Mouse (Mus musculus): ENCODE results near the gene Cry2. TPM values are rescaled to one million over a fixed set of nuclear protein-coding genes. Genes with fewer than 3 reads are reported as not detected.
A peak's percentile ranks its signal among the peaks of the same experiment; 100 is the strongest.

Cry2 gene
- polyA plus RNA-seq, 1 experiment: 22.0 TPM

- H3K4me3 ChIP-seq (ENCODE audit: control insufficient read depth, low read depth, low read length): peak overlapping the region; percentile 42
- H3K27me3 ChIP-seq (ENCODE audit: control insufficient read depth, insufficient read depth, low read length): no peaks in the 10 kb centered on the region
- H3K36me3 ChIP-seq (ENCODE audit: control insufficient read depth, insufficient read depth, low read length): no peaks in the 10 kb centered on the region
- TF ChIP-seq CTCF (IDR thresholded peaks at IDR 0.05; ENCODE audit: control insufficient read depth, insufficient read depth, insufficient replicate concordance, low read depth, low read length): no peak
- no peak for TF ChIP-seq POLR2A (IDR thresholded peaks at IDR 0.05; ENCODE audit: control insufficient read depth, low read depth, low read length)
- peaks cover 9% of the 10 kb centered on the region for H3K4me1 ChIP-seq (ENCODE audit: control insufficient read depth, insufficient read depth, low read length)
- H3K27ac ChIP-seq (ENCODE audit: control insufficient read depth, insufficient read depth, low read depth, low read length): no peak overlapping the region
Observed at GRCm38 (mm10) chr2:92444376-92444775, 10.5 kb upstream of the Cry2 start.

- Histone ChIP-seq H3K4me3 (ENCODE audit: control insufficient read depth, low read depth, low read length) (no peak overlapping the region), H3K36me3 (ENCODE audit: control insufficient read depth, insufficient read depth, low read length) (no peaks in the 10 kb centered on the region), H3K4me1 (ENCODE audit: control insufficient read depth, insufficient read depth, low read length) (peaks cover 9% of the 10 kb centered on the region), H3K27me3 (ENCODE audit: control insufficient read depth, insufficient read depth, low read length) (no peaks in the 10 kb centered on the region), H3K27ac (ENCODE audit: control insufficient read depth, insufficient read depth, low read depth, low read length) (no peak overlapping the region)
- TF ChIP-seq POLR2A (IDR thresholded peaks at IDR 0.05; ENCODE audit: control insufficient read depth, low read depth, low read length): no peak
- no peak for TF ChIP-seq CTCF (IDR thresholded peaks at IDR 0.05; ENCODE audit: control insufficient read depth, insufficient read depth, insufficient replicate concordance, low read depth, low read length)
Observed at GRCm38 (mm10) chr2:92443313-92443712, 9.5 kb upstream of the Cry2 start.

- Histone ChIP-seq H3K4me3 (ENCODE audit: control insufficient read depth, low read depth, low read length) (no peak overlapping the region), H3K27me3 (ENCODE audit: control insufficient read depth, insufficient read depth, low read length) (no peaks in the 10 kb centered on the region), H3K27ac (ENCODE audit: control insufficient read depth, insufficient read depth, low read depth, low read length) (no peak overlapping the region), H3K4me1 (ENCODE audit: control insufficient read depth, insufficient read depth, low read length) (peaks cover 12% of the 10 kb centered on the region), H3K36me3 (ENCODE audit: control insufficient read depth, insufficient read depth, low read length) (no peaks in the 10 kb centered on the region)
- TF ChIP-seq POLR2A (IDR thresholded peaks at IDR 0.05; ENCODE audit: control insufficient read depth, low read depth, low read length) (no peak), CTCF (IDR thresholded peaks at IDR 0.05; ENCODE audit: control insufficient read depth, insufficient read depth, insufficient replicate concordance, low read depth, low read length) (no peak)
Observed at GRCm38 (mm10) chr2:92442419-92443001, 8.7 kb upstream of the Cry2 start.

GRCm38 (mm10) chr2:92440432-92440831, 6.6 kb upstream of the Cry2 start:
- Histone ChIP-seq H3K27ac (ENCODE audit: control insufficient read depth, insufficient read depth, low read depth, low read length) (no peak overlapping the region), H3K27me3 (ENCODE audit: control insufficient read depth, insufficient read depth, low read length) (no peaks in the 10 kb centered on the region), H3K36me3 (ENCODE audit: control insufficient read depth, insufficient read depth, low read length) (no peaks in the 10 kb centered on the region), H3K4me3 (ENCODE audit: control insufficient read depth, low read depth, low read length) (no peak overlapping the region), H3K4me1 (ENCODE audit: control insufficient read depth, insufficient read depth, low read length) (peaks cover 11% of the 10 kb centered on the region)
- TF ChIP-seq POLR2A (IDR thresholded peaks at IDR 0.05; ENCODE audit: control insufficient read depth, low read depth, low read length): no peak
- no peak for TF ChIP-seq CTCF (IDR thresholded peaks at IDR 0.05; ENCODE audit: control insufficient read depth, insufficient read depth, insufficient replicate concordance, low read depth, low read length)

GRCm38 (mm10) chr2:92438567-92438966, 4.7 kb upstream of the Cry2 start:
- TF ChIP-seq CTCF (IDR thresholded peaks at IDR 0.05; ENCODE audit: control insufficient read depth, insufficient read depth, insufficient replicate concordance, low read depth, low read length) (no peak), POLR2A (IDR thresholded peaks at IDR 0.05; ENCODE audit: control insufficient read depth, low read depth, low read length) (no peak)
- Histone ChIP-seq H3K27ac (ENCODE audit: control insufficient read depth, insufficient read depth, low read depth, low read length) (no peak overlapping the region), H3K4me3 (ENCODE audit: control insufficient read depth, low read depth, low read length) (no peak overlapping the region), H3K36me3 (ENCODE audit: control insufficient read depth, insufficient read depth, low read length) (no peaks in the 10 kb centered on the region), H3K4me1 (ENCODE audit: control insufficient read depth, insufficient read depth, low read length) (peaks cover 7% of the 10 kb centered on the region), H3K27me3 (ENCODE audit: control insufficient read depth, insufficient read depth, low read length) (no peaks in the 10 kb centered on the region)

GRCm38 (mm10) chr2:92437875-92438274, 4.0 kb upstream of the Cry2 start:
- peaks cover 7% of the 10 kb centered on the region for H3K4me1 ChIP-seq (ENCODE audit: control insufficient read depth, insufficient read depth, low read length)
- TF ChIP-seq CTCF (IDR thresholded peaks at IDR 0.05; ENCODE audit: control insufficient read depth, insufficient read depth, insufficient replicate concordance, low read depth, low read length) (peak; percentile 32; the same call in 1 of the 2 replicates), POLR2A (IDR thresholded peaks at IDR 0.05; ENCODE audit: control insufficient read depth, low read depth, low read length) (no peak)
- no peaks in the 10 kb centered on the region for H3K27me3 ChIP-seq (ENCODE audit: control insufficient read depth, insufficient read depth, low read length)
- no peak overlapping the region for H3K4me3 ChIP-seq (ENCODE audit: control insufficient read depth, low read depth, low read length)
- H3K36me3 ChIP-seq (ENCODE audit: control insufficient read depth, insufficient read depth, low read length): no peaks in the 10 kb centered on the region
- no peak overlapping the region for H3K27ac ChIP-seq (ENCODE audit: control insufficient read depth, insufficient read depth, low read depth, low read length)

GRCm38 (mm10) chr2:92437366-92437765, 3.5 kb upstream of the Cry2 start:
- Histone ChIP-seq H3K27me3 (ENCODE audit: control insufficient read depth, insufficient read depth, low read length) (no peaks in the 10 kb centered on the region), H3K4me3 (ENCODE audit: control insufficient read depth, low read depth, low read length) (no peak overlapping the region), H3K4me1 (ENCODE audit: control insufficient read depth, insufficient read depth, low read length) (peaks cover 9% of the 10 kb centered on the region), H3K27ac (ENCODE audit: control insufficient read depth, insufficient read depth, low read depth, low read length) (no peak overlapping the region), H3K36me3 (ENCODE audit: control insufficient read depth, insufficient read depth, low read length) (no peaks in the 10 kb centered on the region)
- TF ChIP-seq CTCF (IDR thresholded peaks at IDR 0.05; ENCODE audit: control insufficient read depth, insufficient read depth, insufficient replicate concordance, low read depth, low read length) (no peak), POLR2A (IDR thresholded peaks at IDR 0.05; ENCODE audit: control insufficient read depth, low read depth, low read length) (no peak)

Measured in testis, adult 2 months (tissue).